Mouse (Mus musculus): Measurements from ENCODE around the gene Synpo2.

The Synpo2 gene

GRCm38 (mm10) chr3:123033804-123034203 is 202.1 kb downstream of the Synpo2 start:
- no peak for DNase-seq (ENCODE audit: low spot score)
